8 mouse cellular contexts compared by ENCODE assay signal in the genomic region with DNA sequence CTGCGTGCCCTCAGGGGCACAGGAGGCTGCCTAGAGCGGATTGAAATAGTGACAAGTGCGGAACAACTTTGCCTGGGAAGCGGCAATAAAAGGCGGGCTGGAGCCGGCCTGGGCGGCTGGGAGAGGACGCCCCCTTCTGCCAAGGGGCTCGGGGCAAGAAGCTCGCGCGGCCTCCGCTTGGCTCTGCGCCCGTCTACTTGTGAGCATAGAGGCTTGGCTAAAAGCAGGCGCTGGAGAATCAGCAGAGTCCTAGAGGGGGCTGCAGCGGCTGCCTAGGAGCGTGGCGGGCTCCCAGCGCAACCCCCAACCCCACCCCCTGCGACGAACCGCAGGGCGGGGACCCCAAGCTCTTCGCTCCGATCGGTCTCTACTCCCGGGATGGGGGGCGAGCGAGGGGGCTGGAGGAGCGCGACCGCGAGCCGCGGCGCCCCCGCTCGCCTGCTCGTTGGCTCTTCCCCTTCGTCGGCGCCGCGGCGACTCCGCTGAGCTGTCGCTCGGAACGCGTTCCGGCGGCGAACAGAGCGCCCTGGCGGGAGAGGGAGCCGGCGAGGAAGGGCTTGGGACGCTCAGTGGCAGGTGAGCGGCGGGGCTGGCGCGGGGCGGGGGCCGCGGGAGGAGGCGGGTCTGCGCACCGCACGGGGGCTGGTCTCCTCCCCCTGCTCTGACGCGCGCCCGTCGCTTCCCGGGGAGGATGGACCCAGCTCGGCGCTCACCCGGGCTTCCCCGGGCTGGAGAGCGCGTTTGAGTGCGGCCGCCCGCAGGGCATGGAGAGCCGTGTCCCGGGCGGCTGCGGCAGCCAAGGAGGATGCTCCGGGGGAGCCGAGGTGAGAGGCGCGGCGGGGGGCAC.
DNase-seq lines count a peak whose midpoint lies in the region; ATAC-seq lines count a peak whose summit lies in the region.

No protein-coding gene starts in this region.

- H3K4me3 ChIP-seq in embryonic facial prominence, embryonic 12.5 days, result peak overlapping the region; percentile 63
- peak overlapping the region; percentile 67 for H3K4me3 ChIP-seq in heart, embryonic 13.5 days
- H3K4me3 ChIP-seq in neural tube, embryonic 13.5 days, result peak overlapping the region; percentile 62

- WGBS in embryonic facial prominence, embryonic 12.5 days, result under 1% methylated on average over 77 of the region's 94 CpGs
- under 1% methylated on average over 85 of the region's 94 CpGs for WGBS in heart, embryonic 13.5 days
- WGBS in neural tube, embryonic 13.5 days, result 2% methylated on average over 62 of the region's 94 CpGs

- DNase-seq in gastrocnemius, postnatal 10 days, result peak; percentile 60
- no peak for DNase-seq in gastrocnemius, adult 18-20 months (ENCODE audit: low spot score)
- DNase-seq in kidney, postnatal 10 days, result peak; percentile 86
- peak; percentile 45 for DNase-seq in liver
- peak; percentile 47 to 72 for DNase-seq in urinary bladder, postnatal 4 days (ENCODE audit: low spot score in 2 of 2)

- H3K27me3 ChIP-seq in embryonic facial prominence, embryonic 12.5 days, result peaks cover 65% of the 10 kb centered on the region
- H3K27me3 ChIP-seq in heart, embryonic 13.5 days (replicated peaks), result peaks cover 80% of the 10 kb centered on the region
- peaks cover 34% of the 10 kb centered on the region for H3K27me3 ChIP-seq in neural tube, embryonic 13.5 days

- no peaks in the 10 kb centered on the region for H3K36me3 ChIP-seq in embryonic facial prominence, embryonic 12.5 days
- H3K36me3 ChIP-seq in heart, embryonic 13.5 days, result no peaks in the 10 kb centered on the region
- no peaks in the 10 kb centered on the region for H3K36me3 ChIP-seq in neural tube, embryonic 13.5 days

- H3K4me2 ChIP-seq in embryonic facial prominence, embryonic 12.5 days (replicated peaks), result peak overlapping the region; percentile 94
- H3K4me2 ChIP-seq in heart, embryonic 13.5 days, result peak overlapping the region; percentile 96
- peak overlapping the region; percentile 86 for H3K4me2 ChIP-seq in neural tube, embryonic 13.5 days

- H3K9me3 ChIP-seq in embryonic facial prominence, embryonic 12.5 days, result no peaks in the 10 kb centered on the region
- H3K9me3 ChIP-seq in heart, embryonic 13.5 days, result no peaks in the 10 kb centered on the region
- no peaks in the 10 kb centered on the region for H3K9me3 ChIP-seq in neural tube, embryonic 13.5 days

- H3K4me1 ChIP-seq in embryonic facial prominence, embryonic 12.5 days, result peaks cover 16% of the 10 kb centered on the region; the same call in 1 of the 2 replicates
- peaks cover 21% of the 10 kb centered on the region for H3K4me1 ChIP-seq in heart, embryonic 13.5 days
- H3K4me1 ChIP-seq in neural tube, embryonic 13.5 days (replicated peaks), result peaks cover 31% of the 10 kb centered on the region

- peak overlapping the region; percentile 62 for H3K9ac ChIP-seq in embryonic facial prominence, embryonic 12.5 days
- peak overlapping the region; percentile 74 for H3K9ac ChIP-seq in heart, embryonic 13.5 days
- H3K9ac ChIP-seq in neural tube, embryonic 13.5 days, result peak overlapping the region; percentile 78

- ATAC-seq in embryonic facial prominence, embryonic 12.5 days (ENCODE audit: insufficient number of reproducible peaks, insufficient read depth, low FRiP score, low TSS enrichment), result peak; percentile 87
- ATAC-seq in heart, embryonic 13.5 days (ENCODE audit: extremely low read depth, insufficient number of reproducible peaks, low FRiP score, low TSS enrichment), result peak; percentile 55; the same call in 1 of the 2 replicates
- ATAC-seq in neural tube, embryonic 13.5 days (ENCODE audit: low read depth), result peak; percentile 88

- H3K27ac ChIP-seq in embryonic facial prominence, embryonic 12.5 days, result peak overlapping the region; percentile 54; the same call in 1 of the 2 replicates
- no peak overlapping the region for H3K27ac ChIP-seq in heart, embryonic 13.5 days (replicated peaks)
- peak overlapping the region; percentile 87 for H3K27ac ChIP-seq in neural tube, embryonic 13.5 days (replicated peaks)
